Mouse (Mus musculus) WW6 (cell line): ENCODE data around the gene Tlk2.

Experiments used
- DNase-seq: peaks from one replicate; pipeline ENCODE4 v3.0.0-alpha.2; 2013; ENCODE audit warnings: low read depth, low spot score

Gene Tlk2

DNA sequence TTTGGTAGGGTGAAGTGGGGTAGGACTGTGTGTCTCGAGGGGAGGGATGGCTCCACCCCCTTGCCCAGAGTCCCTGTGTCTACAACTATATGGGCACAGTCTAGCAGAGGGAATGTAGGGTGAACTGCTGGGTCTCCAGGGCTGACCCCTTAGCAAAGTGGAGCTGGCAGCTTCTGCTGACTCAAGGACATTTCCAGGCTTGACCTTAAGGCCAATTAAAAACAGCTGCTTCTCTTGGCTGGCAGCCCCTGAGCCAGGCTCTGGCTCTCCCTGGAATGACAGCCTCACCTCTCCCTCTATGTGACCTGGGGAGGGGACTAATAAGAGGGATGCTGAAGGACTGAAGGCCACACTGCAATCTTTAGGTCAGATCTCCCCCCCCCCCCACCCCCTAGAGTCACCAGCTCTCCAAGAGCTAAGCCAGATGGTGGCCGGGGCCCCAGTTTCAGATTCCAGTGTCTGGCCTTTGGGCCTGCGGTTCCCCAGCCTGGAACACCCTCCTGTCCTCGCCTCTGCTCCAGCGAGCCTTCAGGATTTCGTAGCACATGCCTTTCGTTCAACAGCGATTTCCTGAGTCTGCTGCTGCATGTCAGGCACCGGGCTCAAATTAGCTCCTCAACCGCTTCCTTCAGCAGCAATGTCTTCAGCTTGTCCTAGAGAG, 134.5 kb downstream of the Tlk2 start:
- no peak for DNase-seq

DNA sequence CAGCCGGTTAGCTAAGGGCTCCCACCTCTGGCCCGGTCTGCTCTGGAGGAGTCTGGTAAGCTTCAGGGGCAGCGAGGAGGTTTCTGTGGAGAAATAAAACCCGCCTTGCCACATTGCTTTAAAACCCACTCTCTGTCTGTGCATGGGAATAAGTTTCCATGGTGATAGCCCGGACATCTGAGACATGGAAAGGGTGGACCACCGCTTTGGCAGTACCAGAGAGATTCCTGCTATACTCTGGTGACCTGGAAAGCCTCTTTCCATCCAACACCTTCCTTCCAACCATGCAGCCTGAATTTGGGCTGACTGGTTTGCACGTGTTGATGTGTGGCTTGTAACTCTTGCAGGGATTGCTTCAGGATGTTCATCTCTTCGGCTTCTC, 135.0 kb downstream of the Tlk2 start:
- no peak for DNase-seq

DNA sequence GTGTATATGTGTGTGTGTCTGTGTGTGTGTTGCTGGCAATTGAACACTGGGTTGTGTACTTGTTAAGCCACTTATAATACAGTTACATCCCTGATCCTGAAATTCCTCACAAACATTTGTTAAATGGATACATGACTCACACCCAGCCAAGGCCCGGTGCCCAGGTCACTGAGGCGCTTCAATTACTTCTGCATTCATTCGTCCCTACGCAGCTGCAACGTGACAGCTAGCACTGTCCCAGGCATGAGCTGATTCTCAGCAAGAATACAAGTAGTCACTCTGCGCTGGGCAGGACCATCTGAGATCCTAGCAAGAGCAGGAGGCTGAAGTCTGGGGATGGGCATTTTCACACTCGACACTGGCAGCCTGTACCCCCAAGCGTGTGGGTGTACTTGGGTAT, 136.7 kb downstream of the Tlk2 start:
- DNase-seq: no peak

DNA sequence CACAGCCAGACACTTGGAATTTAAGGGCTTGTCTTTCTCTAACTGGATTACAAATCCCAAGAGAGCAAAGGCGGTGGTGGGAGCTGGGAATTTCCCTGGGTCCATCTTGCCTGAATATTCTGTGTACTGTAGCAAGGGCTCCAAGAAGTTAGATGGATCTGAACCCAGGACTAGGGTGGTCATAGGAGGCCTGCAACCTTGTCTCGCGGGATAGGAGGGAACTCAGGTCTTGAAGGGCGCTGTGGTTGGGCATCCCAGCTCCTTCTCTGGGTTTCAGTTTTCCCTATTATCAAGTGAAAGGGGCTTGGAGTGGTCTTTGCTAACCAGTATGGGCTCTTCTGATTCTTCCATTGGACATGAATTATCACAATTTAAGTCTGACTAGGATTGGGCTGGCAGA, 137.5 kb downstream of the Tlk2 start:
- DNase-seq: no peak

DNA sequence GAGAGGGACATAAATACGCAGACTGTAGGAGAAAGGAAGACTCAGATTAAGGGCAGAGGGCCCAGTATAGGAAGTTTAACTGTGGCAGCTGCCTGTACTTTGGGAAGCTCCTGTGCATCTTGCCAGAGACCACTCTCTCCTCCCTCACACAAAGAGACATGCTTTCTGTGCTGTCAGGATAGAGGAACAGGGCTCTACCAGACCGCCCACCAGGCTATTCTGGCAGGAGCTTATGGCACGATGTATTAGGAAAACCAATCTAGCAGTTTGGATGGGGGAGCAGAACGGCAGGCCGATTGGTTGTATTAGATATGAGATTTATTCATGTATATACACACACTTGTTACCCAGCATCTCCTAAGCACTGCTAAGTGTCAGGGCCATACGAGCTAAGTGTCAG, 139.2 kb downstream of the Tlk2 start:
- no peak for DNase-seq

DNA sequence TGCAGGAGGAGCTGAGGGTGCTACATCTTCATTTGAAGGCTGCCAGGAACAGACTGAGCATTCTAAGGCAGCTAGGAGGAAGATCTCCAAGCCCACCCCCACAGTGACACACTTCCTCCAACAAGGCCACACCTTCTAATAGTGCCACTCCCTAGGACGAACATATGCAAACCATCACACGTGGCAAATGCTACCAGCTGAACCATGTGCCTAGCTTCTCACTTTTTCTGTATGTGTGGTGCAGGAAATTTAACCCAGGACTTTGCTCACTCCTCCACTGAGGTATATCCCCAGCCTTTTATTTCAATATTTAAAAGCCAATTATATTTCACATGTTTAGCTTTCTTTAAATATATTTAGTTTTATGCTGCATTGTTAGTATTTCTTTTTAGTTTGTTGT, 142.5 kb downstream of the Tlk2 start:
- no peak for DNase-seq

DNA sequence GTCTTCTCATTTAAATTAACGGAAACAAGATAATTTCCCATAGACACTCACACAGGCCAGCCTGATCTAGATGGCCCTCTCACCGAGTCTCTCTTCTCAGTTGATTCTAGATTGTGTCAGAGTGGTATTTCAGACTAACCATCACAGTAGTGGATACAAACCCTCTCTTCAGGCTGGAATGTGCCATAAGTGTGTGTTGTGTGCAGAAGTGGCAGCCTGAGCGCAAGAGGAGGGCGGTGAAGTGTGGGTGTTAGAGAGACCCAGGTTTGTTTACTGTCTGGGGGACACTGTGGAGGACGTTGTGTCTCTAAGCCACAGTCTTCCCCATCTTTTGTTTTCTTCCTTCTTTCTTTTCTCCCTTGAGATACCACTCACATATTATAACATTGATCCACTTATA, 144.9 kb downstream of the Tlk2 start:
- no peak for DNase-seq

DNA sequence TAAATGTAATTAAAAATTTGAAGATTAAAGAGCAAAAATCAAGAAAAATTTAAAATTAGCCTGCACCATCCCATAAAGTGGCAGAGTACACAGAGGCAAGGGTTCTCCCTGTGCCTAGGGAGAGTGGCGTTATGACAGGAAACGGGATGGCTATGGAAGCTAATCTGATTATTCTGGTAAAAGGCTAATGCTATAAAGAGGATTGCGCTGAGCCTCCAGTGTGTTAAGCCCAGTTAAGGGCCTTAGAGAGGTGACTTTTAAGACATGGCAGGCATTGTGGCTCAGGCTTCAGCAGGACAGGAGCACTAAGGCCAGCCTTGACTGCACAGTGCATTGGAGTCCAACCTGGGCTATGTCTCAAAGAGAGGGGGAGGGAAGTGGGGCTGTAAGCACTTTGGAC, 148.5 kb downstream of the Tlk2 start:
- no peak for DNase-seq

DNA sequence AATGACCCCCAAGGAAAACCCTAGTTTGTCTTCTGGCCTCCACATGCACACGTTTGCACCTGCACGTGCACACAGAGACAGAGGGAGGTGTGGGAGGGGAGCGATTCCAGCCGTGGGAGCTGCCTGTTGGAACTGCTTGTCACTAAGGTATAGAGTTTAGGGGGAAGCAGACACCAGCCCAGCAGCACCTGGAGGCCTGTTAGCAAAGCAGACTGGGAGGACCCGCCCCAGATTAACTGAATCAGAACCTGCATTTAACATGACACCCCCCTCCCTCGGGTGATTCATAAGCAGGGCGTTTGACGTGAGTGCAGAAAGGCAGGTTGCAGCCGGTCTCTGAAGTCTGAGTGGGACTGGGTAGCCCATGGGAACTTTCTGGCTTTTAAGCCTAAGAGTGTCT, 151.4 kb downstream of the Tlk2 start:
- DNase-seq: no peak

DNA sequence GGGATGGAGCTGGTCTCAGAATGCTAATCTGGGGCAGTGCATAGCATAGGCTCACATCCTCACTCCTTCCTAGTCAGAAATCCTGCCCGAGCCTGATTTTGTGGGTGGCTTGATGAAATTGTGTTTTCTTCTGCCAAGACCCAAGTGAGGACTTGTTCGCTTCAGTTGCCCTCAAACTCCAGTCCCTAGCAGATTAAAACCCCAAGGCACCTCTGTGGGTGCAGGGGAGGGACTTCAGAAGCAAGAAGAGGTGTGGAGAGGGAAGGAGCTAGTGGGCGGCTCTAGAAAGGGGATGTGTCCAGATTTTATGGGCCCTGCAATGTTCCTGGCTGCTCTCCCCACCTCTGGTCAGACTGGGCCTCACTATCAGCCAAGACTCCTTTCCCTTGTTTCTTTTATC, 152.5 kb downstream of the Tlk2 start:
- no peak for DNase-seq

DNA sequence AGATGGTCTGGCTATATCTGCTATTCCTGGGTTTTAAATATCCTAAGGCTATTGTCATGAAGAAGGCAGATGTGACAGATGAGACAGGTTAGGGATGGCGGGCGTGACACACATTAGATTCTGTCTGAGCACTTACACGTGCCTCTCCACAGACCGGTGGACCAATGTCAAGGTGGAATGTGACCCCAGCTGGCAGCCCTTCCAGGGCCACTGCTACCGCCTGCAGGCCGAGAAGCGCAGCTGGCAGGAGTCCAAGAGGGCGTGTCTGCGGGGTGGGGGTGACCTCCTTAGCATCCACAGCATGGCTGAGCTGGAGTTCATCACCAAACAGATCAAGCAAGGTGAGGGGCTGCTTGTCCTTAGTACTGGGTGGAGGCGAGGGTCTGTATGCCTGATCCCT, 153.1 kb downstream of the Tlk2 start:
- no peak for DNase-seq

DNA sequence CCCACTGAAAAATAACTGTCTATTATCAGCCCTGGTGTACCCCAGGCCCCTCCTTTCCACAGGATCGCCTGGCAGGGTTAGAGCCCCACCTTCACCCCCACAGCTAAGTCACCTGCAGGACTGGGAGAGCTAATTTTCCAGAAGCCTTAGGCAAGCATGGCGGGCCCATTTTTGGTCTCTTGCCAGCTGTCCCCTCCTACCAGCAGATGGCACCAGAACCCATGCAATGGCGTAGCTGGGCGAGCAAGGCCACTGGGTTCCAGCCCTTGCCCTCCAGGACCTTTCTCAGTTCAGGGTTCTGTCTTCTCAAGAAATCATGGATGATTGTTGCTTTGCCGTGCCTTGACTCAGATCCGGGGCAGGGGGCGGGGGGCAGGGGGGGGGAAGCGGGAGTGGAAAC, 153.9 kb downstream of the Tlk2 start:
- DNase-seq: no peak
